Mouse (Mus musculus) fat pad, adult 2 months (tissue): ENCODE results near the gene Hoxa7.

Experiments
- DNase-seq: peaks from one replicate; pipeline ENCODE4 v3.0.0-alpha.2; 2011; ENCODE audit warnings: low read depth, low spot score; ENCODE audit errors: extremely low read depth

Hoxa7 gene

DNA sequence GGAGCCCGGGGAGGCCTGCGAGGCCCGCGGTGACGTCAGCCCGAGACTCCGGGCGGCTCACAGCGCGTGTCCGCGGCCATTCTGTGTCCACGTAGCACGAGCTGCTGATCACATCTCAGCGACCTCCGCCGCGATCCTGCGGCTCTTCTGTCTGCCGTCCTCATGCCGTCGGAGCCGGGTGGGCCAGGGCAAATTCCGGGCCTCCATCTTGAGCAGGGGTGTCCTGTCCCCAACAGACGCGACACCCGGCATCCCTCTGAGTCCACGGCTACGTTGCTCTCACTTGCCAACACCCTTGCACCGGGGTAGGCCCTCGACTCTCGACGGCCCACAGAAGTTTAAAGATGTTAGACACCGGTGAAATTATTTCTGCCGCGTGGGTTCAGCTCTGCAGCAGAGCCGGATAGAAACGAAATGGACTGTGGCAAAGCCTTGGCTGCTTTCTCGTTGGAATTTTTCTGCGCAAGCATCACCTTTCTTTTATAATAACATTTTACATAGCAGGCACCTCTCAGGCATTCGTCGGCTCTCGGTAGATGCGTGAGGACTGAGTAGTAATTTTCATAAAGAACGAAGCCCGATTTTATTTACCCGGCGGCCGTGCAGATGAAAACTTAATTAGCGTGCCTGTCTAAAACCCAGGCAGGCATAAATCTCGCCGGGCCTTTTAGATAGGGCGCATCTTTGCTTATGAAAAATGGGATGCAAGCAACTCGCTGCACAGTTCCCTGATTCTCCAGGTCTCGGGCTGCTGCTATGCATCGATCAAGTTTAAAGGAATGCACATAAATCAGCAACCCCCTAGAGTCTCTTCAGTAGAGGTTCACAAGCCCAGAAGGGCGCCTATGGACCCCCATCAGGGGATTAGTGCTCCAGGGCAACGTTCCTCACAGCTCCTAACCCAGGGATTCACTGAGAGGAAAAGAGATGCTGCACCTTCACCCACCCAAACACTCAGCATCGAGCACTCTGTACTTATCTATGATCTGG is 32.2 kb upstream of the Hoxa7 start:
- no peak for DNase-seq

- no peak for DNase-seq
Observed at GRCm38 (mm10) chr6:52252775-52253376, 31.2 kb upstream of the Hoxa7 start.

DNA sequence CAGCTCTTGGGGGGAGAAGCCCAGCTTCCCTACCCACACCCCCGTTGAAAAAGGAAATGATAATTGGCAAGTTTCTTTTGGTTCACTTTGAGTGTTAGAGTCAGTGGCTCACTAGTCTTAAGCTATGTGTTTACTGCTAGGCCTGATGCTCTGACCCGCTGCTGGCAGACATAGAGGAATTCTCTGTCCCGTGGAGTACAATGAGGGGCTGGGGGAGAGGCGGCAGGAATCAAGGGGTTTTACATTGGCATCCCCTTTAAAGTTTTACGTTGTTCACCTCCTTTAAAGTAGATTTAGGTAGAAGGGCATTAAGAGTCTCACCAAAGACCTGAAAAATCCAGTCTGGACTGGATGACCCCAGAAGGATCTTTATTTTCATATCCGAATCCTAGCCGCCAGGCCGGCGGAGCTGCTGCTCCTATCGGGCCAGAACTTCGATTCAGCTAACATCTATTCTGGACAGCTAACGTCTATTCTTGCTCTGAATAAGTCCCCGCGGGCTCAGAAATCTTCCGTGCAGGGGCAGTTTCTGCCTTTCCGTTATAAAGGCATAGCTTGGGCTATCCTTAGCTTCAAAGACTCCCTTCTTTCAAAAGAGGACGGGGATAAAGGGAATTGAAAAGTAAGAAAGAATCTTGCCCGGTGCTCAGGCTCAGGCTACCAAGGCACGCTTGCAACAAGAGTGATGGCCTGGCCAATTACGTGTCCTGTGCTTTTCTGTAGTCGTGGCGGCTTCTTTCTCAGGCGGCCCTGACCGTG is 30.5 kb upstream of the Hoxa7 start:
- DNase-seq = no peak

- no peak for DNase-seq
Observed at GRCm38 (mm10) chr6:52251177-52251879, 29.7 kb upstream of the Hoxa7 start.

- DNase-seq = no peak
Observed at GRCm38 (mm10) chr6:52249826-52250225, 28.2 kb upstream of the Hoxa7 start.

DNA sequence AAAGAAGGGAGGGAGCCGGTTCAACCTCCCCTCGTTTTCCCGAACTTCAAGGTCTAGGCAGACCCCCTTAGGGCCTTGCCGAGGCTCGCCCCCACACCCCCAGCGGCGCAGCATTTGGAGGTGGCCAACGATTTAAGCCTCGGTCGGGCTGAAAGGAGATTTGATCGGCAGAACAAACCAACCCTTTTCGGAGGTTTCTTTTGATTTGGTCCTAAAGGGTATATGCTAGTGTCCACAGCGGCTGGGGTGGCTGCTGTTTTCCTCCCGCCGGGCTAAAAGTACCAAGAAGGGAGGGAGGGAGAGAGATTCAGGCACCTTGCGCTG is 27.7 kb upstream of the Hoxa7 start:
- DNase-seq = no peak

GRCm38 (mm10) chr6:52248638-52249414 is 27.2 kb upstream of the Hoxa7 start:
- no peak for DNase-seq

DNA sequence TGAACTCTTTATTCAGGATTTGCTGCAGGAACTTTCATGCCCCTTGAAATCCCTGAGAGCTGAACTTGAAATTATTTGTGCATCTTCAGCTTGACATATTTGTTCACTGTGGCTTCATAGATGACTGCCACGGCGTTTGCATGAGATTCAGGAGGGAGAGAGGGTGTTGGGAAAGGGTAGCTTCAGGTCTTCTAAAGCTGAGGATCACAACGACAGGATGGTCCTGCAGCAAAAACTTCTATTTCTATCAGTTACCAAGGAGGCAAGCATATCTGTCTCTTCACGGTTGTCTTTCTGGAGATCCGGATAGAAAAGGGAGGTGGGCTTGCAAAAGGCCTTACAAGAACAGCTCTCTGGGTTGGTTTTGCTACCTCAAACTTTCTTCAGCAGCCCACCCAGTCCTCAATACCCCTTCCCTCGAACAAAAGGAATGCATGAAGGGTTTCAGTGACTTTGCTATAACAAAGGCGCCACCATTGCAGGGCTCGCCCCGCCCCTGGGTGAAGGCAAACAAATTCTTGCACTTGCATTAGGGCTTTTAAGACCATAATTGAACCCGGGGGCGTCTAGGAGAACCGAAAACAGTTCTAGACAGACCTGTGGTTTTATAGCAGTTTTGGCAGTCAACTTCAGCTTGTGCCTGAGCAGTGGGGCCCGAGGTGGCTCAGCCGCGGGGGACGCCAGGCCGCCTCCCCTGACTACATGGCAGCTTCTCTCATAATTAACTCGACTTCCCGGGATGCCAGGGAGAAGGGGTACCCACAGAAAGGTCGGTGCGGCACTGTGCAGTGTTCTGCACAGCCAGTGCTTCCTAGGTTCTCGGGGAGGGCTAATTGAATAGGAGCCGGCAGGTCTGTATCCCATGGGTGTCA is 26.3 kb upstream of the Hoxa7 start:
- no peak for DNase-seq

DNA sequence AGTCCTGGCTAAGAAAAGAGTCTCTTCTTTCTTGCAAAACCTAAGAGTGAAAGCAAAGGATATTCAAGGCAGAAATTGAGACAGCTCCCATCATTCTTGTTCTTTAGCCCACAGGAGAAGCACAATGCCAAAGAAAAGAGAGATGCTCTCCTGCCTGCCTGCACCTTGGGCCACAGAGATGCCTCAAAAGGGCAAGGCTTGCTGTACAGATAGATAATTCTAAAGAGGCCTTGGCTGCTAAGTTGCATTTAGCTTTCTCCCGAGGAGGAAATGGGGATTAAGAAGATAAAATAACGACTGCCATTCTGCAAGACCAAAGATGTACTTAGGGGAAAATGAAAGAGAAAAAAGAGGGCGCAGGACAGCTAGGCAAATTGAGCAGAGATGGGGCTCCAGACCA is 25.3 kb upstream of the Hoxa7 start:
- no peak for DNase-seq

- no peak for DNase-seq
Observed at GRCm38 (mm10) chr6:52246403-52246803, 24.7 kb upstream of the Hoxa7 start.

DNA sequence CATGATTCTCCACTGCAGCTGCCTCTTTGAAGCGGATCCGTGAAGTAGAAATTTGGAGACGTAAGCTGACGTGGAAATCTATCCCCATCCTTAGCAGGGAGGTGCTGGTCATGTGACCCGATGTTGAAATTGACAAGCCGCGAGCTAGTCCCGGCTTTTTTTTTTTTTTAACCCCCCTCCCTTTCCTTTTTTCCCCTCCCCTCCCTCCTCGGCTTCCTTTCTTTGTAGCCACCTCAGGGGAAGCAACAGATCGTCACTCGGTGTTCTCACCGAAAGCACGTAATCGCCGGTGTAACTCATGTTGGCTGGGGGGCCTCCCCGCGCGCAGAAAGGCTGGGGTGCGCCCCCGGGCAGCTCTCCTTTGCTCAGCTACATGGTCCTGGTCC is 24.1 kb upstream of the Hoxa7 start, which contains the start of gene Hoxa11:
TSS of gene Hoxa11 (minus strand) at position 54 of the 386 bp plus-strand sequence.
- DNase-seq = no peak

DNA sequence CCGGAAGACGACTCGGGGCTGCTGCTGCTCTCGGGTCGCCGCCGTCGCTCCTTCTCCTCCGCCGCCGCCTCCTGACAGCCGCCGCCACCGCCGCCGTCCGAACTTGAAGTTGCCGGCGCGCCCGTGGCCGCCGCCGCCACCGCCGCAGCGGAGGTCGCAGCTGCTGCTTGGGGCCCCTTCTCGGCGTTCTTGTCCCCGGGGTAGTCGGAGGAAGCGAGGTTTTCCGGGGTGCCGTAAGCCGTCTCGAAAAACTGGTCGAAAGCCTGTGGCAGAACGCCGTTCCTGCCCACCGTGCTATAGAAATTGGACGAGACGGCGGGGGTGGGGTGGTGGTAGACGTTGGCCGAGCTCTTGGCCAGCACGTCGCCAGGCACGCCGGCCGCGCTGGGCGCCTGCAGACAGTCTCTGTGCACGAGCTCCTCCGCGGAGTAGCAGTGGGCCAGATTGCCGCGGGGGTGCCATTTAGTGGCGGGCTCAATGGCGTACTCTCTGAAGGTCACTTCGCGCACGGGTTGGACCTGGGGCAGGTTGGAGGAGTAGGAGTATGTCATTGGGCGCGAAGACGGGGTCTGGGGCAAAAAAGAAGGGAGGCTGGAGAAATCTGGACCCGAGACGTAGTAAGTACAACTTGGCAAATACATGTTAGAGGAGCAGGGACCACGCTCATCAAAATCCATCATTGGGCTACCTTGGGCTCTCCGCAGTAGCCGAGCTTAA is 23.5 kb upstream of the Hoxa7 start:
- no peak for DNase-seq

- no peak for DNase-seq
Observed at GRCm38 (mm10) chr6:52244471-52245039, 22.9 kb upstream of the Hoxa7 start.

DNA sequence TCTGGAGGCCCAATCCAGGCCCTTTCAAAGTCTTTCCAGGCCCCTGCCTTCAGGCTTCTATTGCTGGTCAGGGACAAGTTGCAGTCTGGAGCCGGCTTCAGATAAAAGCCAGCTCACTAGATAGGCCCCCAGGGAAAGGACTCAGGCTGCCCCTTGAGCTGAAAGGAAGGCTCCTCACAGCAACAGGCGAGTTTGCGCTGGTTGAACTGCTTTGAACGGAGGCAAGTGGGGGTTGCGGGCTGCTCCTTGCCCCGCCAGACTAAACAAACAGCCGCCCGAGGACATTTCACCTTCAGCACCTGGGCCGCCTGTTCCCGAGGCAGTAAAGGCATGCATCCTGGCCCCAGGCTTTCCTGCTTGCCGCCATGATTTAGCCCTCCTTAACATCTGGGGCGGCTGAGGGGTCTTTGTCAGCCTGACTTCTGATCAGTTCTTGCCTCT is 22.0 kb upstream of the Hoxa7 start:
- DNase-seq = no peak

- DNase-seq = no peak
Observed at GRCm38 (mm10) chr6:52242801-52243332, 21.2 kb upstream of the Hoxa7 start.

DNA sequence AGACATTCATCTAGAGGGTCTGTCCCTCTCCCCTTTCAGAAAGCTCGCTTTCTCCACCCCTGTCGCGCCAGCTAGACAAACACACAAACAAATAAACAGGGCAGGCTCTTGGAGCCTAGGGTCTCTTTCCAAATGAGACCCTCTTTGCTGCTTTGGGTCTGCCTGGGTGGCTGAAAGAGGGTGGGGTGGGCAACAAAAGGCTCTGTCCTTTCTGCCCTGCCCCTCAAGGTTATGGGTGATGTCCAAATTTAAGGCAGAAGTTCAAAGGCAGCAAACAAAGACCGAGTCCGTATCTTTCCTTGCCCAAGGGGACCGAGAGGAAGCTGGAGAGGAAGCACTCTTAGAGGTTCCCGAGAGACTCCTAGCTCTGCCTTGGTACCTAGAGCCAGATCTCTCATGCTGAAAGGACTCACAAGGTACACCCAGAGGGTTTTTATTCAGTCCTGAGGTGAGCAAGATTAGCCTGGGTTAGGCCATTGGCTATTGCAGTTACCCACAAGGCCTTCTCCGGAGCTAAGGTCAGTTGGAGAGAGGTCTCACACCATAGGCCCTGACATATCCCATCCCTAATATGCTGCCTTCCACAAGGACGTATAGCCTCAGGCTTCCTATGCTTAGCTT is 19.5 kb upstream of the Hoxa7 start:
- DNase-seq = no peak

DNA sequence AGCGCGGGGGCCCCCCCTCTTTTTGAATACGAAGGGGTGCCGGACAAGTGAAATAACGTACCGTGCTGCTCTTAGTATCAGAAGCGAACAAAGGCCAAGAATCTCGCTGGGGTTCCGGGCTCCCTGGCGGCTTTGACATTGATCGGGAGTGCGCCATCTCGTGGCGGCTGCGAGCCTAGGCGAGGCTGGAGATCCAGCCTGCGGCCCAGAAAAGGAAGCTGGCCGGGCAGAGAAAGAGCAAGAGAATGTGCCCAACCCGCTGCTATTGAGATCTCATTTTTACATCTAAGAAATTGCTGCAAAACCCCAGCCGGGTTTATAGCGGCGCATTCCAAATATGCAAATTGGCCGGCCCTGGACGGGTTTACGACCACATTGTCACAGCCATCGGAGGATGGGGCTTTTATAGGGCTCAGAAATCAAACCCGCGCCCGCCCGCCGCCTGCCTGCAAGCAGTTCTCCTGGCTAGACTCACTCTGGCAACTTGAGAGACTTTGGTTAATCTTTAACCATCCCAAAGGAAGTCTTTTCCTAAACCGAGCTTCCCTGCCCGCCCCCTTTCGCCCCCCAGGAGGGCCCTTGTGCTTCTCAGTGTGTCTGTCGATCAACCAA is 18.8 kb upstream of the Hoxa7 start, which contains the start of gene Hoxa10:
TSS of gene Hoxa10 (minus strand) at position 466 of the 612 bp plus-strand sequence.
- no peak for DNase-seq
